Comparison of ENCODE assay signal across 28 mouse cellular contexts in the genomic region with DNA sequence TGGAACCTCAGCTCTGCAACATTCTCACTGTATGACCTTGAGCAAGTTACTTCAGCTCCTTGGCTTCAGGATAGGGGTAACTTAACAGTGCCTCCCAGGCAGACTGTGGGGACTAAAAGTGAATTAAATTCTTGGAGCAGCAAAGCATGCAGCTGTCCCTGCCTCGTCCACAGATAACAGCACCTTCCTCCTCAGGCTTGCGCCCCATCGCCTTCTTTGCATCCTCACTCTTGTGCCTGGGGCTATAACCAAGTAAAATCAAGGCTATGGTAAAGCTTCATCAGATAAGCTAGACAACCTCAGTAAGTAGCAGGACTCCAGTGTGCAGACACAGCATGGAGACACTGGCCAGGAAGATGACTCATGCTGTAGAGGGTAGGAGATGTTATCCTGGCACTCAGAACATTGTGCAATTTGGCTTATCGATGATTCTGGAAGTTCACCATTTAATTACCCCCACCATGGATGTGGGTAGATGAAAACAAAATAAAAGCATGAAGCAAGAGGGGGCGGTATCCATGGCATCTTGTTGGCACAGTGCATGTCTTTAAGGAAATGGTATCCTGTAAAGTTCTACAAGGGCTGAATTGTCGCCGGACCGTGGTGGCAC. TPM values are rescaled to one million over a fixed set of nuclear protein-coding genes. Genes with fewer than 3 reads are reported as not detected.
DNase-seq lines count a peak whose midpoint lies in the region; ATAC-seq lines count a peak whose summit lies in the region.
"Had no signal": no experiment of that assay in that cellular context is flagged by ENCODE, and none has a peak within 500 bp of the region (broad histone marks: within the 10 kb centered on the region; RNA-seq: fewer than 3 reads in every experiment).

No protein-coding gene starts in this region.

- DNase-seq in adrenal gland, adult 2 months, result peak; percentile 52
- DNase-seq in adrenal gland, postnatal 10 days, result no peak
- DNase-seq in 416B (ENCODE audit: low read depth) (peak; percentile 95), NIH3T3 (ENCODE audit: low read depth) (peak; percentile 67)
- DNase-seq in left cerebral cortex, adult 9 months (ENCODE audit: low spot score in 2 of 2), result no peak
- DNase-seq: cerebellum, adult 11-12 months; cerebellum, adult 9-11 months; heart, postnatal 14 days; kidney, adult 18-20 months; kidney, postnatal 4 days; layer of hippocampus, postnatal 36 days; liver, embryonic 13.5 days; lung, adult 18-20 months; midbrain, embryonic 14.5 days; thymus, adult 18-20 months; thymus, postnatal 25 days had no signal

- ATAC-seq in megakaryocyte, adult 5-6 weeks (ENCODE audit: poor library complexity, severe bottlenecking), result 0 out of 2 replicates have a peak, but pooled peaks have one; percentile 4
- ATAC-seq in frontal cortex, adult (ENCODE audit: low TSS enrichment), result no peak
- ATAC-seq: forebrain, embryonic 16.5 days; hindbrain, embryonic 16.5 days; lung, postnatal 0 days had no signal

RNA-seq across cellular contexts. Expression of a gene that starts 3.0 kb away (rescaled TPM):
- 10 to 100 TPM; 28.5 to 39.0 TPM for total RNA-seq in adrenal gland, adult 2 months (2021)
- polyA plus RNA-seq in adrenal gland, adult 2 months (2012; rRNA removed), result 35.8 and 37.1 TPM in 2 replicates
- 10 to 100 TPM; 18.6 to 27.0 TPM for total RNA-seq in adrenal gland, postnatal 10 days (2021)
- total RNA-seq in megakaryocyte, adult 5-6 weeks (2015), result 9.0 and 12.9 TPM in 2 replicates
- total RNA-seq in megakaryocyte, adult 5-6 weeks (2017), result 5.8 and 9.8 TPM in 2 replicates

RNA-seq across cellular contexts. Expression of a gene that starts 3.1 kb away (rescaled TPM):
- total RNA-seq in adrenal gland, adult 2 months (2021), result under 1 TPM; 0.17 to 0.35 TPM
- polyA plus RNA-seq in adrenal gland, adult 2 months (2012; rRNA removed), result 0.44 and 0.48 TPM in 2 replicates
- total RNA-seq in adrenal gland, postnatal 10 days (2021), result under 1 TPM; 0.36 to 0.79 TPM
- 0.07 and 0.09 TPM in 2 replicates for total RNA-seq in megakaryocyte, adult 5-6 weeks (2015)
- total RNA-seq in megakaryocyte, adult 5-6 weeks (2017), result 0.37 and 1.8 TPM in 2 replicates

RNA-seq across cellular contexts. Expression of a gene that starts 19.0 kb away (rescaled TPM):
- under 1 TPM; 0.23 to 0.31 TPM for total RNA-seq in adrenal gland, adult 2 months (2021)
- 2.4 and 2.5 TPM in 2 replicates for polyA plus RNA-seq in adrenal gland, adult 2 months (2012; rRNA removed)
- 1 to 10 TPM in 1 of 2 experiments, under 1 TPM in 1; 1.00 to 1.8 TPM for total RNA-seq in adrenal gland, postnatal 10 days (2021)
- 0.21 and 0.65 TPM in 2 replicates for total RNA-seq in megakaryocyte, adult 5-6 weeks (2015)
- total RNA-seq in megakaryocyte, adult 5-6 weeks (2017), result 0.12 and 0.62 TPM in 2 replicates
- total RNA-seq: common myeloid progenitor, adult 5-6 weeks; gastrocnemius, adult 8-10 months; gastrocnemius, postnatal 4 days; layer of hippocampus, adult 8-10 months; layer of hippocampus, postnatal 36 days; left cerebral cortex, postnatal 10 days had no signal
- polyA plus RNA-seq: liver, embryonic 13.5 days; macrophage had no signal

RNA-seq across cellular contexts. Expression of a gene that starts 40.2 kb away (rescaled TPM):
- 10 to 100 TPM; 14.4 to 18.2 TPM for total RNA-seq in adrenal gland, adult 2 months (2021)
- 60.2 and 62.7 TPM in 2 replicates for polyA plus RNA-seq in adrenal gland, adult 2 months (2012; rRNA removed)
- 10 to 100 TPM; 17.7 to 20.6 TPM for total RNA-seq in adrenal gland, postnatal 10 days (2021)
- 11.3 and 13.6 TPM in 2 replicates for total RNA-seq in megakaryocyte, adult 5-6 weeks (2015)
- 14.8 and 16.4 TPM in 2 replicates for total RNA-seq in megakaryocyte, adult 5-6 weeks (2017)

RNA-seq across cellular contexts. Expression of a gene that starts 40.3 kb away (rescaled TPM):
- 1 to 10 TPM; 1.1 to 1.3 TPM for total RNA-seq in adrenal gland, adult 2 months (2021)
- 0.36 and 1.0 TPM in 2 replicates for polyA plus RNA-seq in adrenal gland, adult 2 months (2012; rRNA removed)
- 1 to 10 TPM in 1 of 2 experiments, under 1 TPM in 1; 0.96 to 2.3 TPM for total RNA-seq in adrenal gland, postnatal 10 days (2021)
- not detected in 2 replicates for total RNA-seq in megakaryocyte, adult 5-6 weeks (2015)
- total RNA-seq in megakaryocyte, adult 5-6 weeks (2017), result not detected in 2 replicates
- total RNA-seq: common myeloid progenitor, adult 5-6 weeks; gastrocnemius, adult 8-10 months; monocyte, adult 5-6 weeks had no signal
- polyA plus RNA-seq: macrophage had no signal

Comparison
In these comparisons a context has a peak if more than half of its experiments do, and no peak if none do; other contexts are left out.
1. DNase-seq: peak in adrenal gland, adult 2 months (single experiment), 416B (single experiment) and NIH3T3 (single experiment); none in adrenal gland, postnatal 10 days (single experiment) and left cerebral cortex, adult 9 months (0 of 2).